Mouse (Mus musculus) erythroblast, embryonic 14.5 days (primary cell): ENCODE data around the gene Tceanc.

ENCODE experiments used
- GATA1 ChIP-seq: IDR thresholded peaks from 2 replicates; pipeline ENCODE4 v1.6.1; 2012; ENCODE audit warnings: low read length, inconsistent platforms, mixed read lengths
- TAL1 ChIP-seq: IDR thresholded peaks from 3 replicates; pipeline ENCODE4 v1.6.1; 2012; ENCODE audit warnings: low read length, inconsistent platforms, mixed read lengths

- TF ChIP-seq GATA1 (no peak), TAL1 (no peak)
These were observed 45.8 kb downstream of the Tceanc start for GRCm38 (mm10) chrX:166472612-166473011.
